Mouse (Mus musculus) frontal cortex, postnatal 10 days (tissue): ENCODE measurements at regions not wholly inside any gene's neighbourhood (a gene's known extent, or its start where the extent isn't known, plus 50 kb on each side); places are given as distances from the start of the nearest gene placed in this dataset.

Experiments
- DNase-seq, 2 experiments: peaks; one replicate each; pipeline ENCODE4 v3.0.0; 2022; ENCODE audit warnings: low spot score in 2 of 2, mixed read lengths in 1 of 2

DNA sequence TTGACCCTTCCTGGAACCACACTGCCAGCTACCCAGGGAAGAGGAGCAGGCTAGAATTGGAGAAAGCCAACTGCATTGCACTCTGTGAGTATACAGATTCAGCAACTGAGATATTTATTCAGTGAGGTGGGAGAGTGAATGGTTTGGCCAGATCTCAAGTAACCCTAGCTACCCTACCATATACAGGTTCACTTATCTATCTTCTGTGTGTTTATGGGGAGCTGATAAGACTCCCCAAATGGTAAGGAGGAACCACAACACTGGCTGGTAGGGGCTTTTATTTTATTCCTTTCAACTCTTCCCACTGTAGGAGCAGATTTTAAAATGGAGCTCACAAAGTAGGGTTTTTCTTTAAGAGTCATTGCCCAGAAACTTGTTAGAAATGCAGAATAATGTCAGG is 62.9 kb downstream of the Arrdc3 start:
- DNase-seq: no peak

DNA sequence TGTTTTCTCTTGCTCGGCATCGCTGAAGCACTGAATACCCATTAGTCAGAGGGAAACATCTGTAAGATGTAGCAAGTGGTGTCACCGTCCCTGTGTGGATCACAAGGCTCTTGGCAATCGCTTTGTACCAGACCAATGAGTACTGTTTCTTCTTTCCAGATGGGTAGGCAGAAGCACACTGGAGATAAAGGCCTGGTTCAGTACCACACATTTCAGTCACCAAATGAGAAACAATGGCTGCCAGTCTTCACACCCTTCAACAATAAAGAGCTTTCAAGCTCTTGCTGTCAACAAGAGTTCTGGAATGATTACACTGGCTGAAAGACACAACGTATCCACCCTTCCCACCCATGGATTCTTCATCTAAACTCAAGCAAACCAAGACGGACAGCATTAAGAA is 64.5 kb downstream of the Arrdc3 start:
- no peak for DNase-seq

DNA sequence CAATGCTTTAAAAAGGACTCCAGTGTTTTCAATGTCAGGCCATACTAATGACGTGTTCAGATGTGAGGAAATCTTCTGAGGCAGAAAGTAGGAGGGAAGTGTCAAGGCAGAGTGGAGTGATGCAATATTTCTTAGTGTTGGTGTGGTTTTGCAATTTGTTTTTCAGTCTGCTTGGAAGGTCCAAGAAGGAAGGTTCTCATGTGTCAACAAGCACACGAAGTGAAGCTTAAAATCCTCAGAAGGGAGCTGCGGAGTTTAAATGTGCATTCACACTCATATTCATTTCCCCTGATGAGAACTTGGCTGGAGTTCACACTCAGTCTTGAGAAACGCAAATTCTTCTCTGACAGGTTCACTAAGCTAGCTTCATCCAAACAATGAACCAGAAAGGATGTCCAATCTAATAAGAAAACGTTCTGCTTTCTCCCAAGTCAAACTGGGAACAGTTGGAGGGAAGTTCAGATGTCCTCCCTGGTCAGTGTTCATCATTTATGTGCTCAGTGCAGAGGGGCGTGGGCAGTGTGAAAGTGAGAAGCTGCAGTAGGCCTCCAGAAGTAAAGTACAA is 66.0 kb downstream of the Arrdc3 start:
- DNase-seq: no peak

DNA sequence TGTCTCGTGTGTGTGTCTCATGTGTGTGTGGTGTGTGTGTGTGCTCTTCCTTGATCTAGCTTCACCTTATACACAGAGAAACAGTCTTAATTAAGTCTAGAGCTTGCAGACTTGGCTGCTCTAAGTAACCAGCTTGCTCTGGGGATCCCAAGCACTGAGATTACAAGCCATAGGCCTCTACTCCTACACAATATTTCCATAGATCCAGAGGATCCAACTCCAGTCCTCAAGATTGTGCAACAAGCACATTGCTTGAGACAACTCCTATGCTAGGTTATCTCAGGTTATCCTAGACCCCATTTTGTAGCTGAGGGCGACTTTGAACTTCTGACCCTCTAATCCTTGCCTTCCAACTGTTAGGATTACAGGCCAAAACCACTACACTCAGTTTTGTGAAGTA is 67.1 kb downstream of the Arrdc3 start:
- DNase-seq: no peak

DNA sequence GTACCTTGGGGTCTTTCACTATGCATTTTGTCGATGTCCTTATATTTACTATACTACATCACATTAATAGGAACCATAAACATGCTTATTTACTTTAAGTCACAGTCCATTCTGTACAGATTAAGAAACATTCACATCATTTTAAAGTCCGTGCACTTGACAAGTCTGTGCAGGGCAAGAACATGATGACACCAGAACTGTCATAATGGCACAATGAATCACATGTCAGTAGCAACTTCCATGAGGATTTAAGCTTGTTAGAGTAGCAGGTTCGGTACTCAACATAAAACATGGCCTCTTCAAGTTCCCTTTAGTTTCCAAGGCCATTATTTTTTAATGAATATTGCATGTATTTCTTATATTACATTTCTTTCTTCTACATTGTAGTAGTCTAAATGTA is 67.6 kb downstream of the Arrdc3 start:
- DNase-seq: no peak

DNA sequence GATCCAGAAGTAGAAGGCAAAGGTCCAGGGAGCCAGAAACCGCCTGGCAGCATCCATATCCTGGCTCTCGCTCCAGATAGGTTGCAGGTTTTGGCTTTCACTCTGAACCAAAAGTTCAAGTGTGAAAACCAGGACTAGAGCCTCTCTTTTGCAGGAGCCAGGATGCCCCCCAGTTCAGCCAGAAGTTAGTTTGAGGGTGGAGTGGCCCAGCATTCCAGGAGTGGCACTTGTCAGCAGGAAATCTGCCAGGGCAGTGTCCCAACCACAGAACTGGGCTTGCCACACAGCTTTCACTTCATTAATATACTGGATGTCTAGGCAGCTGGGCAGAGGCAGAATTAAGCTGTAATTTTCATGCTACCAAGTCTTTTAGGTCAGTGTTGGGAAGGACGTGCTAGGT is 68.1 kb downstream of the Arrdc3 start:
- DNase-seq: no peak

DNA sequence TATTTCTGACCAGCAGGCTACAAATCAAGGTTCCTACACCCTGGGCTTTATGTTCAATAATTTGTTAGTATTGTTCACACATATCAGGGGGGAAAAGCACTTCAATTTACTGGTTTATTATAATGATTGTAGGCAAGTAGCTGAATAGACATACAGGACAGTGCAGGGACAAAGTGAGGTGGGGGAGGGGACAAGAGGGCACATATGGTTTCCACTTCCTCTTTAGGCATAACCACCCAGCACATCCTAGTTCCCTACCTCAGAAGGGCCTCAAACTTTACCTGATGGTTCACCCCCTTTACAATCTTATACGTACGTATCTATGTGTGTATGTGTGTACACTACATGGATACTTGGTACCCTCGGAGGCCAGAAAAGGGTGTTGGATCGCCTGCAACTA is 69.7 kb downstream of the Arrdc3 start:
- DNase-seq: no peak

DNA sequence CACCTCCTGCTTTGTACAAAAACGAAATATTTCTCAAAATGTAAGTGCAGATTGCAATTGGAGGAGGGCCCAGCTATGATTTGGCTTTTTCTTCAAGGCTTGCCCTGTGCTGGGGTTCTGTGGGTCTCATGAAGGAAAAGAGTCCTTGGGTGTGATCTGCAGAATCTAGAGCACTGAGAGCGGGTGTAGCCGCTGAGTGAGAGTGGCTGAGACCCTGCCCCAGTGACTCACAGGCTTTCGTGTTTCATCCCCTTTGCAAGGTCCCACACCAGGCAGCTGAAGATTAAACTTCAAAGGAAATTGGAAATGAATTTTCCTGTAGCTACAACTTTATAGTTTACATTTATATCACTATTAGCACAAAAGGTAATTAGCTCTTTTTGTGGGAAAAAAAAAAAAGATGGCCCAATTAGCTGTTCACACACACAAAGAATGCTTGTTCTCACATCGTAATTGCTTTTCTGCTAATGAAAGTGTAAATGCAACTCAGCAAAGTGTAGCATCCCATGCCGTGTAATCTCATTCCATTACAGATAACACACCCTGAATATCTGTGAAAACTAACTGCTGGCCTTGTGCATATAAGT is 71.0 kb downstream of the Arrdc3 start:
- no peak for DNase-seq

DNA sequence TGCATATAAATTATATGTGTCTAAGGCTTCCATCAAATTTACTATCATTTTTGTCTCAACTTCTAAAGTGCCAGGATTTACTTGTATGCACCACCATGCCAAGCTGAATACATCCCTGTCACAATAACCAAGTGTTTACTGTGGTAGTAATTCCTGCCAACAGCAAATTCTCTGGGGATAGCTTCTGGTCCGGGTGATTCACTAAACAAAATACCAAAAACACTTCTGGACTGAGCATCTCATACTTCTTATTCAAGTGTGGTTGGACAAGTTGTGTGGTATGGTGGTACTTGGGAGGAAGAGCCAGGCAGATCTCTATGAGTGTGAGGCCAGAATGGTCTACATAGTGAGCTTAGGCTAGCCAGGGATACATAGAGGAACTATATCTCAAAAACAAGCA is 73.8 kb downstream of the Arrdc3 start:
- DNase-seq: no peak

DNA sequence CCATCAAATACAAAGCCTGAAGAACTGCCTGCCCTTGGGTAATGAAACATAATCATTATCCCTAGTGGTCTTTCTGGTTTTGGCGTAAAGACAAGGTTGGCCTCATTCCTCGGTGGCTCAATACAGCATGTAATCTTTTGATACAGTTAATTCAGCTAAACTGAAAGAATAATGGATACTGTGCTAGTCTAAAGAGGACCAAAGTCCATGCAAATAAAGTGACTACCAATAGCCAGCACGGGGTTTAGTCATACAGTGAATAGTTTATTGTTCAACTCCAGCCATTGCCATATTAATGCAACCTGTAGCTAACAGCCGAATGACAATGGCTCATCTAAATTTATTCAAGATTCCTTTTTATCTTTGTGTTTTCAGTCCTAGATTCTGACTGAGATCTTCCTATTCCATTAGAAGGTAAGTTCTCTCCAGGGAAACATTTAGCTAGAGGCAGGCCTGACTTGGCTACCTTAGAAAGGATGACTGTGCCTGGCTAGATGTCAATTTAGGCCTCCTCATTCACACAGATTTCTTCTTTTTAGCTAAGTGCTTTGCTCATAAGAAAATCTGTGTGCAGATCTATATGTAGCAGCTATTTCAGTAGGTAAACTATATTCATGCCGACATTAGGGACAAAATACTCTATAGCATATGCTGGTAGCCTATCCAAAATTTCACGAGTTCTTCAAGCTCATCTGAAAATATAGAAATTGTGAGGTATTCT is 74.4 kb downstream of the Arrdc3 start:
- DNase-seq: no peak

DNA sequence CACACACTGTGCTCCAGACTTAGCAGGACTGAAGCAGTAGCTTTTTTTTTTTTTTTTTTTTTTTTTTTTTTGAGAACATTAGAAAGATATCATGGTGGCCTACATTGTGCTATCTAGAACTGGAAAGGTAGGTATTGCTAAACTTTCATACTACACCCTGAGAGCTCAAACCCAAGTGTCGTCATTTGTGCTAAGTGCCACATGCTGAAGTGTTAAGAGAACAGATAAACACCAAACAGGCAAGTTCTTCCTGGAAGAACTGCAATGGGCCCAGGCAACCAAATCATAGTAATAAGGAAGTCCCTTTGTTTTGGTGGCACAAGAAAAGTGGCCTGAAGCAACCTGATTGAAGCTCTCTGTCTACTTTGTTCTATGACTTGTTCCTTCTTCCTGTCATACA is 76.6 kb downstream of the Arrdc3 start:
- DNase-seq: no peak

DNA sequence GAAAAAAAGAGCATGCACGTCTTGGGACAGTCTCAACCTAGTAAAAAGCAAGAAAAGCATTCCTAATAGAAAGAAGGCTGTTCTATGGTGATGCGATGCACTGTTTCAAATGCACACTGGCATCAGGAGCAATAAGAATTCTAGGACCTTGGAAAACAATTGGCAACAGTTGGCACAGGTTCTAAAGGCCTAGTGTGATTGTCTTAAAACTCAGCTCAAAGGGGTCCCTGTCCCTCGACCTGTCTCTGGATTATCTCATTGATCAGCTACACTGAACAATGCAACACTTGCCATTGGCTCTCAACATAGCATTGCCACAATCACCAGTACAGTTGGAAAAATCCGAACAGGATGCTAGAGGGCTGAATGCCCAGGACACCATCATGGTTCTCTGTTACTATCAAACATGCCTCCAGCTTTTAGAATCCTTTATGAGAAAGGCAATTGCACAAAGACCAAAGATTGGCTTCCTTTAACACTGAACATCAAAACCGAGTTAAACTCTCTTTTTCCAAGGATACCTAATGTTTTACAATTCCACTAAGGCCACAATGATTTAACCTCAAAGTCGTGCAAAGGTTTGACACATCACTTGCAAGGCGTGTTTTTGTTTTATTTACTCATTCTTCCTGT is 78.9 kb downstream of the Arrdc3 start:
- no peak for DNase-seq

DNA sequence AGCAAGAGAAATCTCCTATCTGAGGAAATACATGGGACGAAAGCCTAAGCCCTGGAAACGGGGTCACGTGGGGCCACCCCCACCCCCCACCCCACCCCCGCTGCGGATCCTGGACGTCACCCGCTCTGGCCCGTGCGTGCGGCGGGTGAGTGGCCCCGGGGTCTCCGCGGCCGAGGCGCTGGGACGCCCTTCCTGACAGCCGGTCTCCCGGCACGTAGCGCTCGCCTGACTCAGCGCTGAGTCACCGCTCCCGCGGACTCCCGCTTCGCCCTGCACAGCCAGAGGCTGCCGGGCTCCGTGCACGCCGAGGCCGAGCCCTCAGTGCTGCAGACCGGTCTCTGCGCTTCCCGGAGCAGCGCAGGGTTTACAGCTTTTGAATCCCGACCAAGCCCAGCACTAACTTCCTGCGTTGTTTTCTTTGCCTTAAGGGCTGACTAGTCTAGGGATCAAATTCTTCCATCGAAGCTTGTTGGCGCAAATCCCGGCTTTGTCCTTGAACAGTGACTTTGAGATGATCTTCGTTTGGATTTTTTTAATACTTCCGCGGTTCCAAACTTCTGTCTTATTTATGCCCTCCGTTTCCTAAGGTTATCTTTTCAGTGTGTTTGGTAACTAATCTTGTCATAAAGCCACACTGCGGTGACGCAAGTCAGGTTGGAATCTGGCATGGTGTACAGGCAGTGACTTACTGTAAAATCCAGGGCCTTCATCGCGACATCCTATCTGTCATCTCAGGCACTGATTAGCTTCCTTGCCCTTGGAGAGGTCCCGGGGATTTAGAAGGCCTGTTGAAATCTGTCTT is 79.8 kb downstream of the Arrdc3 start:
- peak; percentile 41 to 58 for DNase-seq

DNA sequence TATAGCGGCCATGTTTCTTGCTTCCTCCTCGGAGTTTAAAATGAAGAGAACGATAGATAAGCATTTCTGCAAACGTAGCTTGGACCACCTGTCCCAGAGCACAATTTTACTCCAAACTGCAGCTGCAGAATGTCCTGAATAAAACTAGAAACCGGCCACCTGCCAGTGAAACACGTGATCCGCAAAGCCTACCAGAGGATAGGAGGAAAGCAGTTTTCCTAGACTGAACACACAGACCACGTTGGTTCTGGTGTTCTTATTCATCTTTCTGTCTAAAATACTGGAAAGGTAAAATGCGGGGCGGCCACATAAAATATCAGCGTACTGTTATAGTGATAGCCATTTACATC is 80.4 kb downstream of the Arrdc3 start:
- no peak for DNase-seq

DNA sequence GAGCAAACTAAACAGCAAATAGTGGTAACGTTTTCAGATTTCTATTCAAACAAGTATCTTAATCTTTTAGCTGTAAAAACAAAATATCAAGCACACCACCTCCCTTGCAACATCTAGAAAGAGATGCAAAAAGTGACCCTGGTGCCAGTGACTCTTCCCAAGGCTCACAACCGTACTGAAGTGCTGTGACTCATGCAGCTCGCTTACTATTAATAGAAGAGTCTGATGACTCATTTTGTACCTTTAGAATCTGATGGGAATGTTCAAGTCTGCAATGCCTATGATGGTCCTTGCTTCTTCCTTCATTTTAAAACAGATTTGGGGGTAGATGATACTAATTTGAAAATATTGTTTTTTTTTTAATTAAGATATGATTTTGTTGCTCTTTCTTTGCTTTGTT is 88.5 kb downstream of the Arrdc3 start:
- no peak for DNase-seq

DNA sequence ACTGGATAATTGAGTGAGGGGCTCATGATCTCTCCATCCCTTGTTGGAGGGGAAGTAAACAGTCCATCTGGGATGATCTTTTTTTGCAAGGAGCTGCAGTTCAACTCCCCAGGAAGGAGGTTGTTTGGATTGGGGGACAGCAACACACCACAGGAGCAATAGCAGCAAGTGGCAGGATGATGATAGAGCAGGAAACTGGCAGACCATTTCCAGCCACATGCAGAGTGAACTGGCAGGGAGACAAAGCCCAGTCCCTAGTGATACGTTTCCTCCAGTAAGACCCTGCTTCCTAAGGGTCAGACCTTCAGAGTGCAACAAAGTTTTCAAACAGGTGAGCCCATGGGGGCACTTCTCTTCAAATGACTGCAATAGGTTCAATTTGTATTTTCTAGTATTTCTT is 91.2 kb downstream of the Arrdc3 start:
- no peak for DNase-seq

DNA sequence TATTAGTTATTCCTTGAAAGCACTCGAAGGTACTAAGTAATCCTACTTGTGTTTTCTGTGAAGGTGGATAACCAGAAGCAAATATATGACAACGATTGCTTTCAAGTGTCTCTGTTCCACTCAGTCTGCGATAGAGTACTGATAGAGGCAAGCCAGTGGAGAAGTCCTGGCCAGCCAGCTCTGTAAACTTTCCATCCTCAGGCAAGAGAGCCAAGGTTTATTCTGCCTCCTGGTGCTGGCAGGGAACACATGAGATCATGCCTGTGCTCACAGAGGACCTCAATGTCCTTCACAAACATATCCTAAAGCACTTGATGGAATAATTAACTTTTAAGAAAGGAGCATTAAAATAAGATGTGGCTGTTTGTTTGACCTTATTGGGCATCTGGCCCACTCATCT is 94.1 kb downstream of the Arrdc3 start:
- DNase-seq: no peak

DNA sequence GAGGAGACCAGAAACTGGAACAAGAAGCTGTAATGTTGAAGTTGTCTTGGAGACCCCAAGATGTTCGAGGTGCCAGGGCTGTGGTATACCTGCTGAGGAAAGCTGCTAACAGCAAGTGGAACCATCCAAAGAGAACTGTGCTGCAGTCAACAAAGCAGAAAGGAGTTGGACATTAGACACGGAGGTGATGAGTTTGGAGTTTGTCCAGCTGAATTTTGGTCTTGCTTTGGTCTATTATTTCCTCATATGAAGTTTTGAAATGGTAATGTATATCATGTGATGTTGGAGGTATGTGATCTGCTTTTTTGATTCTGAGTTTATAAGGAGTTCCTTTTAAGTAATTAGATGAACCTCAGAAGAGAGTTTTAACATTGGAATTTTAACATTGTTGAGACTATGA is 98.0 kb downstream of the Arrdc3 start:
- DNase-seq: no peak

DNA sequence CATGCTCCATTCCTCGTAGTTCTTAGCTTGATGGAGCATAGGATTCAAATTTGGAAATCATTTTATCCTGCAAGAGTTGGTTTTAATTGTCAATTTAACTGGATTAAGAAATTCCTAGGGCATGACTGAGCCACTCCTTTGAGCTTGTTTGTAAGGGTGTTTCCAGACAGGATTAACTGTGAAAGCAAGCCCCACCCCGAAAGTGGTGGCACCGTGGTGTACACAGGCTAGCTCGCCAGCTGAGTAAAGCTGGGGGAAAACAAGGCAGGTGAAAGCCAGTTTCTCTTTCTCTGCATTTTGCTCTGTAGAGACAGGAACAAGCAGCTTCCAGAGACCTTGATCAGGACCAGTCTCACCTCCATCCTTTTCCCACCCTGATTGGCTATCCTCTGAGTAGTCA is 103.5 kb downstream of the Arrdc3 start:
- DNase-seq: no peak

DNA sequence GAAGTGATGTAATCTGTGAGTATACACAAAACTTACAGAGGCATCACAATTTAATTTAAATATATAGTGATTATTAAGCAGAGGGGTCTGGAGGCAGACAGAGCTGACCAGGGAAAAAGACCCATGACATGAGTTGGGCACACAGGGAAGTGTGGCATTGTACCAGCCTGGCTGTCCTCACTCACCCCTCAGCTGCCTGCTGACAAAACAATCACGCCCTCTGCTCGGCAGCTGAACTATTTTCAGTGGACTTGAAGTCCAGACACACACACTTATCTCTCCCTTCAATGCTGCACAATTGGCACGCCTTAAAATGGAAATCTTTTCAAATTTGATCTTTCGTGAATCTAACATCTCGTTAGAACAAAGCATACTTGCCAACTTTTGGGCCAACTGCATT is 106.6 kb downstream of the Arrdc3 start:
- DNase-seq: no peak

DNA sequence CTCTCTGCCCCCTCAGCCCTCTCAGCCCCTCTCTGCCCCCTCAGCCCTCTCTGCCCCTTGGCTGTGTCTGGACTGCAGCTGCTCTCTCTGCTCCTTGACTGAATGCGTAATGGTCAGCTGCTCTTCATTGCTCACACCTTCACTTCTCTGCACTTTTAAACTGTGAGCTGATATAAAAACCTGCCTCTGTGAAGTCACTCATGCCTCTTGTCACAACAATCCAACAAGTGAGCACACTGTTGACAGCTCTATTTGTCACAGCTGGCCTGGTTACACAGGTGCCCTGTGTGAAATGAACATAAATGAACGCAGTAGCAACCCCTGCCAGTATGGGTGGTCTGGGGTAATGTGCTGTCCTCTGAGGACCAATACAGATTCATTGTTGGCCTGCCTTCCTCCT is 109.2 kb downstream of the Arrdc3 start:
- DNase-seq: no peak
